Mouse (Mus musculus): ENCODE results near the gene Slc35e3. TPM values are rescaled to one million over a fixed set of nuclear protein-coding genes. Genes with fewer than 3 reads are reported as not detected.

The Slc35e3 gene
- polyA plus RNA-seq, 1 experiment, result 12.8 TPM

DNA sequence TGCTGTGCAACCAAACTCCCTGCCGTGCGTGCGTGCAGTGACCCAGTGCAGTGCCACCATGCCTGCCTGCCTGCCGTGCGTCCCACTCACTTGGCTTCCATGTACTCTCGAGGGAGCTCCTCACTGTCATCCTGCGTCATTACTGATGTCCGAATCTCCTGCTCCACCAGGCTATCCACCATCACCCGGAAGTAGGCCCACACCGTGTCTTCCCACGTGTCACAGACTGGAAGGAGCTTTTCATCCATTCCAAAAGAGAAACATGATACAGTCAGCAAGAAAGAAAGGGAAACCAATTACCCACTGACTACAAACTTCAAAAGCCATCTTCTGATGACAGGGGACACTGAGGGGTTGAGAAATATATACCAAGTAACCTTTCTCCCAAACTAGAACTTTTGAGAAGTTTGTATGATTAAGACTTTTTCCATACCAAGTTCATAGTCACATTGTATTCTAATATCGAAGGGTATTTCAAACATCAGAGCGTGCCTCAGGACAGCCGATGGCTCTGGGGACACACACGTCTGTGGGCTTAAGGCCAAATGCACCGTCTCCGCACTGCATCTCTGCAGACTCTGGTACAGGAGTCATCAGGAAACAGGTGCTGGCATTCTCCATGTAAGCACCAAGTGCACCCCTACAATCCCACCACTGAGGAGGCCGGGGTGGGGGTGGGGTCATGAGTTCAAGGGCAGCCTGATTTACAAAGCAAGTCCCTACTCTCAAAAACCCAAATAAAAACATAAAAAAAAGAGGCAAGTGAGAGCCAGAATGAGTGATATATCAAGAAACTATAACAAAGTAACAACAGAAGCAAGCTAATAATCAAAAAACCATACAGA, 24.3 kb upstream of the Slc35e3 start:
- no peaks in the 10 kb centered on the region for H3K79me2 ChIP-seq (ENCODE audit: control insufficient read depth, insufficient read depth)
- TF ChIP-seq USF1 (IDR thresholded peaks at IDR 0.05; ENCODE audit: low read depth) (no peak), FOSL1 (IDR thresholded peaks at IDR 0.05; ENCODE audit: insufficient read depth, low read length, poor library complexity, severe bottlenecking) (no peak), MYOG (IDR thresholded peaks at IDR 0.05; ENCODE audit: control insufficient read depth, extremely low read depth, insufficient read length) (no peak), MYOD1 (IDR thresholded peaks at IDR 0.05; ENCODE audit: control insufficient read depth, insufficient read length, low read depth) (no peak), CTCF (IDR thresholded peaks at IDR 0.05; ENCODE audit: control insufficient read depth, insufficient read depth, insufficient read length) (no peak), CEBPB (IDR thresholded peaks at IDR 0.05; ENCODE audit: low read depth) (no peak), MAX (IDR thresholded peaks at IDR 0.05) (no peak)
- H3ac ChIP-seq (ENCODE audit: control insufficient read depth, insufficient read length, low read depth), result no peak overlapping the region
- no peaks in the 10 kb centered on the region for H3K79me3 ChIP-seq (ENCODE audit: low read depth)
- no peak overlapping the region for H3K4me3 ChIP-seq (ENCODE audit: insufficient read depth, poor library complexity, severe bottlenecking)
- H3K27me3 ChIP-seq (ENCODE audit: control insufficient read depth, insufficient read depth, insufficient read length), result no peaks in the 10 kb centered on the region
- H3K36me3 ChIP-seq (ENCODE audit: control insufficient read depth, insufficient read depth), result peaks cover 90% of the 10 kb centered on the region

DNA sequence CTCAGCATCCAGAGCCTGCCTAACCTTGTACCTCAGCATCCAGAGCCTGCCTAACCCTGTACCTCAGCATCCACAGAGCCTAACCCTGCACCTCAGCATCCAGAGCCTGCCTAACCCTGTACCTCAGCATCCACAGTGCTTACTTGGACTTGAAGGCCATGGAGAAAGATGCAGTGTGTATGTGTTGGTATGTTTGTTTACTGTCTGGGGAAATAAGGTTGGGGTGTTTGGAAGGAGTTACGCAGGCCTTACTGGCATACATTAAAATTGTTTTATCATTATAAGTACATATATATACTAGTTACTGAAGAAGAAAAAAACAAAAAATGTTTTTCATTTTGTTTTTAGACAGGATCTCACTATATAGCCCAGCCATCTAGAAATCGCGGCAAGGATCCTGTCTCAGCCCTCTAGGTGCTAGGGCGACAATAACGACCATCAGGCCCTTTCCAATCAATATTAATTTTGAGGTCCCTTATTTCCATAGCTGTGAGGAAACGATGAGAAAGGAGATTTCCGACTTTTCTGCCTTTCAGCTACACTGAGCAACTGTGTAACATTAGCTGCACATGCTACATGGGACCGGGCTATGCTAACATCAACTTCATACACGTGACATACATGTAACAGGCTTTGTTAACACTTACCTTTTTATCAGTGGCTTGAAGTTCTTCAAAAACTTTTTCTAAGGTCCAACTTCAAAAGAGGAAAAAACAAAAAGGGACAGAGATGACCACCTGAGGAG, 23.5 kb upstream of the Slc35e3 start:
- Histone ChIP-seq H3ac (ENCODE audit: control insufficient read depth, insufficient read length, low read depth) (no peak overlapping the region), H3K4me3 (ENCODE audit: insufficient read depth, poor library complexity, severe bottlenecking) (no peak overlapping the region), H3K79me3 (ENCODE audit: low read depth) (no peaks in the 10 kb centered on the region), H3K79me2 (ENCODE audit: control insufficient read depth, insufficient read depth) (no peaks in the 10 kb centered on the region), H3K36me3 (ENCODE audit: control insufficient read depth, insufficient read depth) (peaks cover 90% of the 10 kb centered on the region), H3K27me3 (ENCODE audit: control insufficient read depth, insufficient read depth, insufficient read length) (no peaks in the 10 kb centered on the region)
- TF ChIP-seq FOSL1 (IDR thresholded peaks at IDR 0.05; ENCODE audit: insufficient read depth, low read length, poor library complexity, severe bottlenecking) (no peak), CTCF (IDR thresholded peaks at IDR 0.05; ENCODE audit: control insufficient read depth, insufficient read depth, insufficient read length) (no peak), MAX (IDR thresholded peaks at IDR 0.05) (no peak), USF1 (IDR thresholded peaks at IDR 0.05; ENCODE audit: low read depth) (no peak), CEBPB (IDR thresholded peaks at IDR 0.05; ENCODE audit: low read depth) (no peak), MYOG (IDR thresholded peaks at IDR 0.05; ENCODE audit: control insufficient read depth, extremely low read depth, insufficient read length) (no peak), MYOD1 (IDR thresholded peaks at IDR 0.05; ENCODE audit: control insufficient read depth, insufficient read length, low read depth) (no peak)

DNA sequence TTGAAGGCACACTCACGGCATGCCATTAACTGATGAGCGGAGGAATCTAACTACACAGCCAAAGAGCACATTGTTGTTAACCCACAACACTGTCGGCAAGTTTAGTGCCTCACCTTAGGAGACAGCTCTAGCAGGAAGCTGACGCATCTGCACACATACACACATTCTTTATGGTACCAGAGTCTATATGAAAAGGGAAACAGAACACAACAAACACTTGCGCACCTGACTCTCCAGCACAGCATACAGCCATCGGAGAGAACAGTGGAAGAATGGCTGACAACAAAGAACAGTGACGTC, 21.9 kb upstream of the Slc35e3 start:
- Histone ChIP-seq H3K36me3 (ENCODE audit: control insufficient read depth, insufficient read depth) (peaks cover 88% of the 10 kb centered on the region), H3K4me3 (ENCODE audit: insufficient read depth, poor library complexity, severe bottlenecking) (no peak overlapping the region)
- TF ChIP-seq USF1 (IDR thresholded peaks at IDR 0.05; ENCODE audit: low read depth), result no peak
- no peak for TF ChIP-seq MYOD1 (IDR thresholded peaks at IDR 0.05; ENCODE audit: control insufficient read depth, insufficient read length, low read depth)
- no peak for TF ChIP-seq MYOG (IDR thresholded peaks at IDR 0.05; ENCODE audit: control insufficient read depth, extremely low read depth, insufficient read length)
- TF ChIP-seq CEBPB (IDR thresholded peaks at IDR 0.05; ENCODE audit: low read depth), result no peak
- no peak for TF ChIP-seq CTCF (IDR thresholded peaks at IDR 0.05; ENCODE audit: control insufficient read depth, insufficient read depth, insufficient read length)
- no peak for TF ChIP-seq FOSL1 (IDR thresholded peaks at IDR 0.05; ENCODE audit: insufficient read depth, low read length, poor library complexity, severe bottlenecking)
- no peak for TF ChIP-seq MAX (IDR thresholded peaks at IDR 0.05)

DNA sequence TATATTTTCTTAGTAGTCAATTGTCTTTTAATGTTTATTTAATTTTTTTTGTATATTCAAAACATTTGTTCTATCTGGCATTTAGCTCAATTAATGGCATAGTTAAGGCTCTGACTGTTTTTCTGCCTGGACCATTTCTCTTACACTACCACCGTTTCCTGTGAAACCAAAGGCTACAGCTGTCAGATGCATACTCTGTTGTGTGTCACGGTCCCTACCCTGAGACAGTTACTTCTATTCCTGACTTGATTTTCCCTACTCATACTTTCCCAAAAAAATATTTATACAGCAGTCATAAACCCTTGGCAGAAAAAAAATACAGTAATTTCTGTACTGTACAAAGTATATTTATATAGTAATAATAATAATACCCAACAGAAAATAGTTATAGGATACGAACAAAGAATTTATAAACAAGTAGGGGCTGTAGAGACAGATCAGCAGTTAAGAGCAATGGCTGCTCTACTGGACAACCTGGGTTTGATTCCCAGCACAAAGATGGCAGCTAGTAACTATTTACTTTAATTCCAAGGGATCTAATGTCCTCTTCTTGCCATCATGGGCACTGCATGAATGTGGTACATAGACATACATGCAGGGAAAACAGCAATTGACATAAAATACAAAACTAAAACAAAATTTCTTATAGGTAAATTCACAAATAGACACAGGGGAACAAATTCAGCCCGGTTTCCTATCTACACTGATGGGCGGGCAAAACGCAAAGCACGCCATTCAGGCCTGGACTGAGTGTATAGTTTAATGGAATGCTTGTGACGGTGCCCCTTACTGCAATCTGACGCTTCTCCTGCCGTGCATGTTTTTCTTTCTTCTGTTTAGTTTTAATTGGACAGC, 21.3 kb upstream of the Slc35e3 start:
- Histone ChIP-seq H3K79me3 (ENCODE audit: low read depth) (no peaks in the 10 kb centered on the region), H3K4me3 (ENCODE audit: insufficient read depth, poor library complexity, severe bottlenecking) (no peak overlapping the region), H3K79me2 (ENCODE audit: control insufficient read depth, insufficient read depth) (no peaks in the 10 kb centered on the region), H3K27me3 (ENCODE audit: control insufficient read depth, insufficient read depth, insufficient read length) (no peaks in the 10 kb centered on the region), H3K36me3 (ENCODE audit: control insufficient read depth, insufficient read depth) (peaks cover 88% of the 10 kb centered on the region), H3ac (ENCODE audit: control insufficient read depth, insufficient read length, low read depth) (no peak overlapping the region)
- no peak for TF ChIP-seq MYOD1 (IDR thresholded peaks at IDR 0.05; ENCODE audit: control insufficient read depth, insufficient read length, low read depth)
- TF ChIP-seq USF1 (IDR thresholded peaks at IDR 0.05; ENCODE audit: low read depth), result no peak
- TF ChIP-seq MYOG (IDR thresholded peaks at IDR 0.05; ENCODE audit: control insufficient read depth, extremely low read depth, insufficient read length), result no peak
- TF ChIP-seq MAX (IDR thresholded peaks at IDR 0.05), result no peak

More for the DNA sequence above, 21.9 kb upstream of the Slc35e3 start:
- Histone ChIP-seq H3K27me3 (ENCODE audit: control insufficient read depth, insufficient read depth, insufficient read length) (no peaks in the 10 kb centered on the region), H3K79me3 (ENCODE audit: low read depth) (no peaks in the 10 kb centered on the region), H3K79me2 (ENCODE audit: control insufficient read depth, insufficient read depth) (no peaks in the 10 kb centered on the region), H3ac (ENCODE audit: control insufficient read depth, insufficient read length, low read depth) (no peak overlapping the region)

DNA sequence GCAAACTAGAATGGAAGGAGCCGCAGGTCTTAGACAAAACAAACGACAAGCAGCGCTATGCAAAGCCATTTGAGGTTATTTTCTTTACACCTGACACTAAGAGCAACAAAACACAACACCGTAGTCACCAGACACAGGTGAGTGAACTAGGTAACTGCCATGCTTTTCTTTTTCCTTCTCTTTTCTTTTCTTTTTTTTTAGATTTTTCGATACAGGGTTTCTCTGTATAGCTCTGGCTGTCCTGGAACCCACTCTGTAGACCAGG, 20.7 kb upstream of the Slc35e3 start:
- H3K4me3 ChIP-seq (ENCODE audit: insufficient read depth, poor library complexity, severe bottlenecking), result no peak overlapping the region
- H3K79me2 ChIP-seq (ENCODE audit: control insufficient read depth, insufficient read depth), result no peaks in the 10 kb centered on the region
- H3ac ChIP-seq (ENCODE audit: control insufficient read depth, insufficient read length, low read depth), result no peak overlapping the region
- no peaks in the 10 kb centered on the region for H3K27me3 ChIP-seq (ENCODE audit: control insufficient read depth, insufficient read depth, insufficient read length)
- peaks cover 90% of the 10 kb centered on the region for H3K36me3 ChIP-seq (ENCODE audit: control insufficient read depth, insufficient read depth)
- TF ChIP-seq MAX (IDR thresholded peaks at IDR 0.05) (no peak), FOSL1 (IDR thresholded peaks at IDR 0.05; ENCODE audit: insufficient read depth, low read length, poor library complexity, severe bottlenecking) (no peak), MYOG (IDR thresholded peaks at IDR 0.05; ENCODE audit: control insufficient read depth, extremely low read depth, insufficient read length) (no peak), CTCF (IDR thresholded peaks at IDR 0.05; ENCODE audit: control insufficient read depth, insufficient read depth, insufficient read length) (no peak), USF1 (IDR thresholded peaks at IDR 0.05; ENCODE audit: low read depth) (no peak), MYOD1 (IDR thresholded peaks at IDR 0.05; ENCODE audit: control insufficient read depth, insufficient read length, low read depth) (no peak), CEBPB (IDR thresholded peaks at IDR 0.05; ENCODE audit: low read depth) (no peak)
- H3K79me3 ChIP-seq (ENCODE audit: low read depth), result no peaks in the 10 kb centered on the region
